Mouse (Mus musculus) left cerebral cortex, adult 18-20 months (tissue): ENCODE results near the gene Obp2a. TPM values are rescaled to one million over a fixed set of nuclear protein-coding genes. Genes with fewer than 3 reads are reported as not detected.
"Not testable (repeated sequence)": the region's sequence is repeated elsewhere in the genome, so short reads cannot be mapped to it uniquely, and the experiment has no call there.

Experiments used
- DNase-seq, 2 experiments: peaks; one replicate each; pipeline ENCODE4 v3.0.0; 2021 to 2022; ENCODE audit warnings: low spot score in 2 of 2, mixed read lengths in 1 of 2
- long read RNA-seq, 2 experiments: library from polyadenylated mRNA; stranded (forward); transcript quantifications; one replicate each; pipeline ENCODE4 v2.0.0; 2021
- total RNA-seq, 2 experiments: library from RNA; stranded (reverse); gene quantifications; 2 replicates each; pipeline ENCODE4 v1.2.3; 2021

Gene Obp2a
- total RNA-seq, result not detected
- long read RNA-seq, experiment 1, result 0 reads
- long read RNA-seq, experiment 2, result 0 reads

DNA sequence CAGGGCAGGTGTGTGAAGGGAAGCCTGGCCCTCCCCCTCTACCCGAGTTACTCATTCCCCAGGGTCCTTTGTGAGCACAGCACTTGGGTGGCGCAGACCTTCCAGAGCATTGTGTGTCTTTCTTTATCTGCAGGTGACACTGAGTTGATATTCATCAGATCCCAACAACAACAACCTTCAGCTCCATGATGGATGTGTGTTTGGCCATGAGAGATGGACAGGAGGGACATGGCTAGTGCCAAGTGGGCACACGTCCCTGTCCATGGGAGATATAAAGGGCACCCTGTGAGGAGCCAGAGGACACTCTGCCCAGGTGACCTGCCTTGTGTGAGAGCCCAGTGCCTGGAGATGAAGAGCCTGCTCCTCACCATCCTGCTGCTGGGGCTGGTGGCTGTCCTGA is at the start of gene Obp2a:
Obp2a (plus strand) TSS at position 301 of the 400 bp plus-strand sequence.
- not testable (repeated sequence) for DNase-seq

DNA sequence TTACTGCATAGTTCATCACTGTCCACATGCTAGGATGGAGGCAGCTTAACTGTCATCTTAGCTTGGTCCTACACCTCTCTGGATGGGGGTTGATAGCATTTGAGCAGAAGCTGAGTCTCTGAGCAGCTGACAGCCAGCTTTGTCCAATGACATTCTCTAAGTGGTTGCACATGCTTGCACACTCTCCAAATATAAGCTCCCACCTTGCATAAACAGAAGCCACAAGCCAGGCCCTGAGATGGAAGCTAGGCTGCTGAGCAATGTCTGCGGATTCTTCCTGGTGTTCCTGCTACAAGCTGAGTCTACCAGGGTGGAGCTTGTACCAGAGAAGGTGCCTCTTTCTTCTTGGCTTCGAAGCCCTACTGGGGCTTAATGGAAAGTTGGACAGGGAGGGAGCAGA is 46.9 kb upstream of the Obp2a start, which contains the start of gene Lcn8:
Lcn8 (plus strand) TSS at position 219 of the 400 bp plus-strand sequence.
- DNase-seq, result no peak

DNA sequence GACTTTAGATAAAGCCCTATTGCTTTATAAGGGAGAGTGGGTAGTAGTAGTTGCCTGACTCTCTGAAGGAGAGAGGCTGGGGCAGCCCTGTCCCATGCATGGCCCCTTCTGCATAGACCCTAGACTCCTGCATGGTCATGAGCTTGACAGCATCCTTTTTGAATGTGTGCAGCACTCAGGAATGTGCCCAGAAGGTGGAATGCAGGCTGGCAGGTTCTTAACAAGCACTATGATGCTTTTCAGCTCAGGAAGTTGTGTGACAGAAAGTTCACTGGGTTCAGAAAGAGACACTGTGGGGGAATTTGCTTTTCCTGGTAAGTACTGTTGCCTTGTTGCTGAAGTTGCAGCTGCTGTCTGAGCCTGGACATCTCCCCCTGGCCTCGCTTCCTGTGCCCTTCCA is 45.3 kb upstream of the Obp2a start:
- no peak for DNase-seq

DNA sequence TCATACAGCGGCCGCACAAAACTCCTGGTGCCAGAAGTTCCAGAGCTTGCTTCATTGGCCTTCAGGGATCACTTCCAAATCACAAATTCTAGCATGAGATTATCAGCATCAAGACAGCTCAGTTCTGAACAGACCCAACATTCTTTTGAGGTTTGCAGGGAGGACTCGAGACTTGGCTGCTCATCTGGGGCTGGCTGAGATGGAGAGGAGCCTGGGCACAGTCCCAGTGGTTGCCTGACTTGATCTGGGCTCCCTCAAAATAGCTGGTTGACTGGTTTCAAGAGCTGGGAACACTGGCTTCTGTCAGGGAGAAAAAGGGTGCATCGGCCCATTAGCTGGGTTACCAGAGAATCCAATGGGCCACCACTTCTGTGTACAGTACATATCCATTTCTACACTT is 43.2 kb upstream of the Obp2a start:
- peak in 1 of 2 experiments; percentile 17 for DNase-seq

DNA sequence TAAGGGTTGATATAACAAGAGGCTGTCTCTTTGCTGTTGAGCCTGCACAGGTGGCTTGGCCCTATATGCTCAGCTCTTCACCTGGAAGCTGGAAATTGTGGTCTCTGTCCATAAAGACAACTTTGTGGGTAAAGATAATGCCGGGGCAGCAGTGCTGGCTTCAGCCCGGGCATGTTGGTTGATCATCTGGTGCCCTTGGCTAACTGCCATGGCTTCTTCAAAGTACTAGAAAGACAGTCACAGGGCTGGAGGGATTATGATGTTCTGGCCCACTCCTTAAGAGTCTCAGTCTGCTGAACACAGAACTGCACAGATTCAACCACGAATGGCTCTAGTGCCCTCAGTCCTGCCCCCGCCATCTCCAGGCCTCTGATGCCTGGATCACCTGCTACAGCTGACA is 42.6 kb upstream of the Obp2a start:
- DNase-seq, result no peak

DNA sequence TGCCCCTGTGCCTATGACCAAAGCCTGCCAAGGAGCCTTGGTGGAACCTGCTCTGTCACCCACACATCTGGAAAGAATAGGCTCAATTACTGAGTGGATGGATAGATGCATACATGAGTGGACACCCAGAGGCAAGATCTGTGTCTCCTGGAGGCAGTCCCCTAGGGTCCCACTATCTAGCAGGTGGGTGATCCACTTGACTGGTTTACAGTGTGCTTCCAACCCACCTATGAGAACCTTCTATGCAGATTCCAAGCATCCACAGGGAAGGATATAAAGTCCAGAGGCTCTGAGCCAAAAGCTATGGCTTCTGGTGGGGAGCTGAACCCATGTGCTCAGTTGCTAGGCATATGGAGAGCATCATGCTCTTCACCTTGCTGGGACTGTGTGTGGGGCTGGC is 42.2 kb upstream of the Obp2a start, which contains the start of gene Lcn5:
Lcn5 (plus strand) TSS at position 301 of the 400 bp plus-strand sequence.
- DNase-seq, result no peak

DNA sequence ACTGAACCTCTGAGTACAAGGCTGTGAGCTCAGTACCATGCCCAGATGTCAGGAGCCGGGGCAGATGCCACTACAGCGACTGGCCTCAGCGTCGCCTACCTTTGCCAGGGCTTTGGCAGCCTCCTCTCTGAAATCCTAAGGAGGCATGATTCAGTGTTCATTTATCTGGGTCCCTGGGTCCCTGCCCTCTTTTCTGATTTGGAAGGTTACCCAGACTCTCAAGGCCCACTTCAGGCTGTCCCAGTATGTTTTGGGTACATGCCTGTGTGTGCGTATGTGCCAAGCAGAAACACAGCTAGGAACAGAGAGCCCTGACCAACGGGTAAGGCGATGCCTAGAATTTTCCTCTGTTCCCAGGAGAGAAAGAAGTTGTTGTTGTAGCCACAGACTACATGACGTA is 39.6 kb upstream of the Obp2a start:
- no peak for DNase-seq

DNA sequence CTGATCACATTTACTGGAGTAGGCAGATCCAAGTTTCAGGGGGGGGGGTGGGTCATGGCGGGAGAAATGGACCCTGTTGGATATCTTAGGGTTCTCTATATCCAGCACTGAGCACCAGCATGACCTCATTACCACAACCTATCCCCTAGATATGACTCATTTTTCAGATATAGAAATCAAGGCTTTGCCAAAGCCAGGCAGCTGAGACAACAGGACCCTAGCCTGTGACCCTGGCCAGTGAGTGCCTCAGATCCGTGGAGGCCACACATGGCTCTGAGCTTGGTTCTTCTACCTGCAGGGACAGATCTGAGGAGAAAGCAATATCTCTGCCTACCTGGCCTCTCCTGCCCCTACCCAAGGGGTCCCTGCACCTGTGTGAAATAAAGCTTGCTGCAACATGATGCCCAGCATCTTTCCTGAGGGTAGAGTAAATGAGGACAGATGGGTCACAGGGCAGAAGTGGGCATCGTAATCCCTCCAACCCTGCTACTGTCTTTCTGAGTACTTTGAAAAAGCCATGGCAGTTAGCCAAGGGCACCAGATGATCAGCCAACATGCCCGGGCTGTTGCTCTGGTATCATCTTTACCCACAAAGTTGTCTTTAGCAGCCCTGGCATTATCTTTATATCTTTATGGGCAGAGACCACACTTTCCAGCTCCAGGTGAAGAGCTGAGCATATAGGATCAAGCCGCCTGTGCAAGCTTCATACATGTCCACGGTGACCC is 38.4 kb upstream of the Obp2a start:
- DNase-seq, result no peak

DNA sequence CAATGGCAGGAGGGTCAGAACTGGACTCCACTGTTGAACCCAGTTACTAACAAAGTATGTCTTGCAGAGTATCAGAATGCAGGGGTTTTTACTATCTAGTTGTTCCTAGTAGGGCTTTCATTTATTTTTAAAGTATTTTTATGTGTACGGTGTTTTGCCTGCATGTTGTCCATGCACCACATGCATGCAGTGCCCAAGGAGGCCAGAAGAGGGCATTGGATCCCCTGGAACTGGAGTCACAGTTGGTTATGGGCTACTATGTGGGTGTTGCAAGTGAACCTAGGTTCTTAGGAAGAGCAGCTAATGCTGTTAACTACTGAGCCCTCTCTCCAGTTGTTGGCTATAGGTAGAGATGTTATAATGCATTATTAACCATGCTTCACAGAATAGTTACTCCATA is 36.3 kb upstream of the Obp2a start:
- DNase-seq, result peak; percentile 12 to 59

DNA sequence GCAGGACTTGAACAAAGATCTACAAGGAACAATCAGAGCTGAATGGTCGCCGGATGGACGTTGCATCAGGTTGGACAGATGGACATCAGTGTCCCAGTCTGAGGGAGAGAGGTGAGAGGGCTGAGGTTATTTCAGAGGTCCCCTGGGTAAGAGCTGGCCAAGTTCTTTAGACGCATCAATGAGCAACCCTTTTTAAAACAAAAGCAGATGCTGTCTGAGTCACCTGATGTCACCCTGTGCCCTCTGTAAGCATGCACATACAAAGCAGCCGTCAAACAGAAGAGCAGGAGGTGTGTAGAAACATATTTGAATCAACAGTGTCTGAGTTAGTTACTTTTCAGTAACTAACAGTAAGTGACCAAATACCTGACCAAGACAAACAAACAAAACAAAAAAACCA is 35.7 kb upstream of the Obp2a start:
- no peak for DNase-seq

DNA sequence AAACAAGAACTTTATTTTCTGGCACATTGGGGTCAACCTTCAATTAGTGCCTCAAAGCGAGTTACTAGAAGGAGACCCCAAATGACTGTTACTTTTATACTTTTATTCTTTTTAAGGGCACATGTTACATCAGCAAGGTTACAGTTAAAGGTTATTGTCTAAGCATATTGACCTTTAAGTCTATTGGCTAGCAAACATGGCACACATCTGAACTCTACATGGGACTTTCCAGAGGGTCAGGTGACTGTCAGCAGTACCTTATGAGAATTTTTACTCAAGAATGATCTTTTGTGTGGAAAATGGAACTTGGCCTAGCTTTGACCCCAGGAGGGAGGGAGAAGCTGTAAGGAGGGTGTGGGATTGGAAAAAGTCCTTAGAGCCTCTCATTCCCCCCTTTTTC is 33.3 kb upstream of the Obp2a start:
- no peak for DNase-seq

DNA sequence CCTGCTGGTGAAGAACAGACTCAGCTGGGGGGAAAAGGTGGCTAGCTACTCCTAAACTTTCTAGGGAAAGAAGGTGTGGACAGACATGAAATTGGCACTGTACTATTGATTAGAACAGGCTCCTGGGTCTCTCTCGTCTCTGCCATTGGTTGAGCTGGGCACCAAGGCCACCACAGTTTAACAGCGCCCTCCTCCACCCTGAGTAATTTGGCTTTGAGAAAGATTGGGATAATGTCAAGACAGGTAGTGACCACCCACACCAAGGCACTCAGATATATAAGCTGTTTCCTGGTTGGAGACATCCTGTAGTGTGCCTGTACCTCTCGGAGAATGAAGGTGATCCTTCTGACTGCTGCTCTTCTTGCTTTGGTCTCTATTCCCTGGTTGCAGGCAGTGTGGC is 23.4 kb upstream of the Obp2a start, which contains the start of gene Lcn6:
Lcn6 (plus strand) TSS at position 301 of the 400 bp plus-strand sequence.
- no peak for DNase-seq

DNA sequence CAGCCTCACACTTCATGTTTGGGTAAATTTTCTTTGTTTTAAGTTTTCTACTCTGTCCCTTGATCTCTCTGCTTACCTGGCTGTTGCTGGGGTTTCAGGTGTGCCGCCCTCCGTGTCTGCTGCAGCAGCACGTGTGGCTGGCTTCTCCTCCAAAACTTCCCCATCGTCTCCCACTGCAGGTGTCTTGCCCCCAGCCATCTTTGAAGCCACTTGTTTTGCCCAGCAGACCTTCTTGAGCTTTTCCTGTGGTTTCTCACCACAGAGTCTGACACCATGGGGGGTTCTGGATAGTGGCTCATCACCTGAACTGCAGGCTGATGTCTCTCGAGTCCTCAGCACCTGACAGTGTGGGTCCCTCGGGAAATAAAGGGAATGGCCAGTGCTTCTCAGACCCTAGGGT is 20.3 kb upstream of the Obp2a start:
- no peak for DNase-seq

DNA sequence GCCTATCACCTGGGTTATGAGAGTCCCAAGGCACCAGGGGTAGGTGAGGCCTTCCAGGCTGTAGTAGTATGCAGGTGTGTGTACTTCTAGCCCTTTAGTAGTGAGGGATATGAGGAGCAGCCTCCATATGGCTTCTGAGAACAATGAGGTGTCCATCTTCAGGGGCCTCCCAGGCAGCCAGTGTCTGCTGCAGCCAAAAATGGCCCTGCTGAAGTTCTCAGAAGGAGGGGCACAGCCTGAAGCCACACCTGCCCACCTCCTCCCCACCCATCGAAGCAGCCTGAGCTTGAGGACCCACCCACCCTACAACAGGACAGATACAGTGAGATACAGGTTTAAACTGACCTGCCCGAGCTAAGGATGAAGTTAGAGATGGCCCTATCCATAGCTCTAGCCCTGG is 17.4 kb upstream of the Obp2a start, which contains the start of gene Lcn10:
Lcn10 (plus strand) TSS at position 301 of the 400 bp plus-strand sequence.
- no peak for DNase-seq

DNA sequence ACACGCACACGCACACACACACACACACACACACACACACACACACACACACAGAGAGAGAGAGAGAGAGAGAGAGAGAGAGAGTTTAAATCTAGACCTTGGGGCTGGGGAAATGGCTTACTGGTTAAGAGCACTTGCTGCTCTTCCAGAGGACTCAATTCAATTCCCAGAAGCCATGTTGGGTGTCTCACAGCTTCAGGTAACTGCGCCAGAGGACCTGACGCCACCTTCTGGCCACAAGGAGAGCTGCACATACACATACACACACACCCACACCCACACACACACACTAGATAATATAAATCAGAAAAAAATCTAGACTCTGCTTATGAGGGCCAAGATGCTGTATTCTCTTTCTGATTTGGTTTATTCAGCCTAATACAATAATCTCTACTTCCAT is 12.9 kb upstream of the Obp2a start:
- no peak for DNase-seq

DNA sequence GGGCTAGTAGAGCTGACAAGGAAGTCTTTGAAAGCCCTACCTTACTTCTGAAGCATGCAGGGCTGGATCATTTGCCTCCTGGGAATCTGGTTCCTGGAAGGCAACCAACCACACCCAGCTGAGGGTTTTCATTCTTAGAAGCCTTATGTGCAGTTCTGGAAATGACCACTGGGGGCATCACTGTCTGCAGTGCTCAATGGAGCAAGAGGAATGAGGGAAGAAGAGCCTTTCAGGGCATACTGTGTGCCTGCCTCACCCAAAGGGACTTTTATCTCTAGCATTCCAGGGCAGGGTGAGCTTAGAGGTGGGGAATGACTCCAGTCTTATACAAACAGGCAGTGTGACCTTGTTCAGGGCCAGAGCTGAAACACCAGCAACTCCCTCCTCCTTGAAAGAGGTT is 5.2 kb upstream of the Obp2a start:
- DNase-seq, result peak; percentile 45 to 79

DNA sequence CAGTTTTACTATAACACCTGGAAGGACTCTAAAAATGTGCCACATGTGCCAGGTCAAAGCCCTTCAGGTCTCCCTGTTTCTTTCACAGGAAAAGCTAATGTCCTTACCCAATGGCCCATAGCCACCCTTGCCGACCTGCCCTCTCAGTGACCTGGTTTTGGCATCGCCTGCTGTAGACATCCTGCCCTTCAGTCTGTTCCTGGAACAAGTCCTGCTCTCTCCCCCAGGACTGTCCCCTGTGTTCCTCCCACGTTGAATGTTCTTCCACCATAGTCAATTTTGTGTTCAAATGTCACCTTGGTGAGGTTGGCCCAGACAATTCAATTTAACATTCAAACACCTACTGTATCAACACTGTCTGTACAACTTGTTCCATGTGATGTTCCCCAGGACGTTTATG is 2.9 kb upstream of the Obp2a start:
- DNase-seq, result no peak

DNA sequence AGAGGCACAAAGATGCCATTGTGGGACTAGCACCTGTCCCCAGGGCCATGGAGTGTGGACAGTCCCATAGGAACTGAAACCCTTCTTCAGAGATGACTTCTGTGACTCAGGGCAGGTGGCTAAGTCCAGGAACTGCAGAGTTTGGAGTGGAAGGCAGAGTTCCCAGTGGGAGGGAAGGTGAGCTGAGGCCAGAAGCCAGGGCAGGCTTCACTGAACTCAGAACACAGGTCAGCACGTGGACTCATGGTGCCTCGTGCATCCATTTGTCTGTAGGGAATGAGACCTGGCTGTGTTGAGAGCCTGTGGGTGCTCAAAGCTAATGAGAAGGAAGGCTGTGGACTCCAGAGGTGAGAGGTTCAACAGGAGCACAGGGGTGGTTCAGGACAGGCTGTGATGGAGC is 1.1 kb upstream of the Obp2a start:
- no peak for DNase-seq

DNA sequence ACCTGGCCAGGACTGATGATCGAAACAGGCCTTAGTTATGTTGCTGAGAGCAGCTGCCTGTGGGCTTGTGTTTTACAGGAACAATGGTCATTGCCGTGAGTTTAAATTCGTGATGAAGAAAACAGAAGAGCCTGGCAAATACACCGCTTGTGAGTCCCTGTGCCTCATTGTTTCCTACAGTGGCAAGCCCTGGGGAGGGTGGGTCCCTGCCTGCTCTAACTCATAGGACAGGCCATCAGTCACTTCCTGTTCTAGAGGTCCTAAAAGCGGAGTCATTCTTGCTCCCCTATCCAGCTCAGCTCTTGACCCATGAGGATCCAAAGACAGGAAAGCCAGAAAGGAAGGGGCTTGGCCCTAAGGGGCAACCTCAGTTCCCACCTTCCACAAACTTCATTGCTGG is 1.2 kb downstream of the Obp2a start:
- DNase-seq, result no peak

DNA sequence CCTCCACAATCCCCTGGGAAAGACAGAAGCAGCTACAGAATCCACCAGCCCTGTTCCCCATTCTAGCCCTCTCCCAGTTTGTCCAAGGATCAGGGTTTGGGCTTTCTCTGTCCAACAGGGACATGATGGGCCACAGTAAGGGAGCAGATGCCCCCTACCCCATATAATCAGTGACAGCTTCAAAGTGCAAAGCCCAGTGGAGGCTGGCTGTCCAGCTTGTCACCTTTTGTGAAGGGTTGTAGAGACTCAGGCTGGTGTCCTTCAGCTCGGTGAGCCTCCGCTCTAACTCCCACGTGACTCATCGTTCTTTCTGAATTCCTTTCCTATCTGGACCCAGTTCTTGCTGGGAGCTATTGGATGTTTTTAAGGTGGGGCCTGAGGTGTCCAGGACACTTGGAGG is 3.9 kb downstream of the Obp2a start:
- DNase-seq, result no peak

DNA sequence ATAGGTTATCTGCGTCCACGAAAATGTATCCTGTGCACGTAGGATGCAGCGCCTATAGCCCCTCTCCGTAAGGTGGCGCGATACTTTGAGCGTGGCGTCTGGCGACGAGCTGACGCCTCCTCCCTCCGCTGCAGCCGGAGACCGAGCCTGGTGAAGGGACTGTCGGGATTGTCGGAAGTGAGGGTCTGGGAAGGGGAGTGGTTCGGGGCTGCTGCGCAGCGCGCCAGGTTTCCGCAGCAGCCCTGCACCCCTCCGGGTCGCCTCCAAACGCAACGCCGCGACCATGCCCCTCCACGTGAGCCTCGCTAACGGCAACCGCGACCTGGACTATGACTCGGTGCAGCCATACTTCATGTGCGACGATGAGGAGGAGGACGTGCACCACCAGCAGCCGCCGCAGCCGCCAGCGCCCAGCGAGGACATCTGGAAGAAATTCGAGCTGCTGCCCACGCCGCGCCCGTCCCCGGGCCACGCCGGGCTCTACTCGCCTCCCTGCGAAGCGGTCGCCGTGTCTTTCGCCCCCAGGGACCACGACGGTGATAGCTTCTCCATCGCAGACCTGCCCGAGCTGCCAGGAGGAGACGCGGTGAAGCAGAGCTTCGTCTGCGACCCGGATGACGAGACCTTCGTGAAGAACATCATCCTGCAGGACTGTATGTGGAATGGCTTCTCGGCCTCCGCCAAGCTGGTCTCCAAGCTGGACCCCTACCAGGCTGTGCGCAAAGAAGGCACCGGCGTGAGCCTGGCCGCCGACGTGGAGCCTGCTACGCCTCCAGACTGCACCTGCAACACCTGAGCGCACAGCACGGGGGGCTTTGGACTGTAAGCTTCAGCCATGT is 7.0 kb downstream of the Obp2a start, which contains the start of gene Bmyc:
Bmyc (plus strand) TSS at position 97 of the 839 bp plus-strand sequence.
- peak; percentile 83 to 89 for DNase-seq

DNA sequence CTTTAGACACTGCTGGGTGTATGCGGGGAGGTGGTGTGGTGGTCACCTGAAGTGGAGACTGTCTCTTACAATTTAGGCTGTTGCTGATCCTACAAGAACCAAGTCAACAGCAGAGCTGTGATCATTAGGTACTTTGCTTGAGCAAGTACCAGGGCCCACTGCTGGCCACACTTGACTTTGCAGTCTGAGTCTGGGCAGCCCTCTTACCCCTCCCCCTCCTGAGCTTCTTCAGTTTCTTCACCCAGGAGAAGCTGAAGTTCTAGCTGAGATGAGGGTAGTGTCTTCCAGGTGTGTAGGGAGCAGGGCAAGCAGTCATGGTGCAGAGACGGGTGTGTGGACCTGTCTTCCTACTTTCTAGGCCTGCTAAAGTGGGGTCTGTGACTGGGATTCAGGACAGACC is 8.3 kb downstream of the Obp2a start:
- DNase-seq, result peak; percentile 33 to 34
